Mouse (Mus musculus): ENCODE results near the gene Arhgap25. TPM values are rescaled to one million over a fixed set of nuclear protein-coding genes. Genes with fewer than 3 reads are reported as not detected.

The Arhgap25 gene
- total and polyA plus RNA-seq, 3 experiments = 3.4 to 5.2 TPM; not detected in 1

DNA sequence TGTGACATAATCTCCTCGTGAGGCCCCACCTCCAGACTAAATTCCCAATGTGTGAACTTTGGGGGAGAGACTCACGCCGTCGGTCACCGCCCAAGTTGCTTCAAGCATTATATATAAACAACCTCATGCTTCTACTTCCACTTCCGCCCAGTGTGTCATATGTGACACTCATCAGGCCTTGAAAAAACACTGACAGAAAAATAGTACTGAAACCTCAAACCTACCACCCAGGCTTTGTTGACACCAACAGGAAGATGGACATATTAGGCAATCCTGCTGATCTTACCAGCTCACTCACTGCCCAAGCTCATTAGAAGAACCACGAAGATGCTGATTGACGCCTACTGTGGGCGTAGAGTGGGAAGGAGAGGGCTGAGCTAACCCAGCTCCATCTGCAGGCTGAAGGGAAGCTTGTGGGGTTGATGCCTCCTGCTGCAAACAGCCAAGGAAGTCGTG is 30.2 kb downstream of the Arhgap25 start:
- peak; percentile 13 for DNase-seq (ENCODE audit: low read depth, low spot score)
- Histone ChIP-seq H3K4me1 (ENCODE audit: control insufficient read depth in 1 of 2, insufficient read depth in 2 of 2, low read length in 2 of 2) (peaks cover 4 to 12% of the 10 kb centered on the region in 2 experiments), H3K27me3 (ENCODE audit: control insufficient read depth in 1 of 2, insufficient read depth in 2 of 2, low read length in 2 of 2) (no peaks in the 10 kb centered on the region), H3K79me2 (ENCODE audit: control insufficient read depth, insufficient read depth, low read length, poor library complexity) (no peaks in the 10 kb centered on the region), H3K9me3 (replicated peaks; ENCODE audit: insufficient read depth, low read length) (no peaks in the 10 kb centered on the region), H3K36me3 (ENCODE audit: control insufficient read depth in 1 of 2, insufficient read depth in 2 of 2, low read length in 2 of 2) (peaks cover 0 to 12% of the 10 kb centered on the region in 2 experiments; a peak in 2 of 4 replicates), H3K4me3 (ENCODE audit: control insufficient read depth in 1 of 2, insufficient read depth in 1 of 2, low read depth in 2 of 2, low read length in 2 of 2) (no peak overlapping the region), H3K27ac (ENCODE audit: control insufficient read depth, low read depth, low read length) (no peak overlapping the region), H3K9ac (ENCODE audit: control insufficient read depth, low read depth, low read length, poor library complexity, severe bottlenecking) (no peak overlapping the region)
- TF ChIP-seq CHD2 (IDR thresholded peaks at IDR 0.05; ENCODE audit: low read length) (no peak), NELFE (IDR thresholded peaks at IDR 0.05; ENCODE audit: low read depth, low read length) (no peak), TBP (IDR thresholded peaks at IDR 0.05; ENCODE audit: low read depth, low read length) (no peak), EP300 (IDR thresholded peaks at IDR 0.05; ENCODE audit: low read depth in 1 of 2, low read length in 2 of 2) (no peak), CTCF (IDR thresholded peaks at IDR 0.05 in 2 of 3, conservative IDR thresholded peaks at IDR 0.05 in 1 of 3; ENCODE audit: control insufficient read depth in 1 of 3, insufficient read depth in 1 of 3, low read depth in 2 of 3, low read length in 3 of 3, poor library complexity in 1 of 3, severe bottlenecking in 1 of 3) (no peak), SIN3A (IDR thresholded peaks at IDR 0.05; ENCODE audit: low read length) (no peak)

- no peak overlapping the region for H3K27ac ChIP-seq (ENCODE audit: control insufficient read depth, low read depth, low read length)
- H3K4me3 ChIP-seq (ENCODE audit: control insufficient read depth in 1 of 2, insufficient read depth in 1 of 2, low read depth in 2 of 2, low read length in 2 of 2) = no peak overlapping the region
- H3K9me3 ChIP-seq (replicated peaks; ENCODE audit: insufficient read depth, low read length) = no peaks in the 10 kb centered on the region
- H3K9ac ChIP-seq (ENCODE audit: control insufficient read depth, low read depth, low read length, poor library complexity, severe bottlenecking) = no peak overlapping the region
- H3K4me1 ChIP-seq (ENCODE audit: control insufficient read depth in 1 of 2, insufficient read depth in 2 of 2, low read length in 2 of 2) = peaks cover 4 to 12% of the 10 kb centered on the region in 2 experiments
- no peaks in the 10 kb centered on the region for H3K79me2 ChIP-seq (ENCODE audit: control insufficient read depth, insufficient read depth, low read length, poor library complexity)
- no peak for DNase-seq (ENCODE audit: low read depth, low spot score)
- no peaks in the 10 kb centered on the region for H3K27me3 ChIP-seq (ENCODE audit: control insufficient read depth in 1 of 2, insufficient read depth in 2 of 2, low read length in 2 of 2)
- peaks cover 0 to 12% of the 10 kb centered on the region in 2 experiments; a peak in 2 of 4 replicates for H3K36me3 ChIP-seq (ENCODE audit: control insufficient read depth in 1 of 2, insufficient read depth in 2 of 2, low read length in 2 of 2)
- TF ChIP-seq ZKSCAN1 (IDR thresholded peaks at IDR 0.05; ENCODE audit: low read depth, low read length) = no peak
- TF ChIP-seq TBP (IDR thresholded peaks at IDR 0.05; ENCODE audit: low read depth, low read length) = no peak
- no peak for TF ChIP-seq POLR2AphosphoS5 (IDR thresholded peaks at IDR 0.05; ENCODE audit: borderline replicate concordance, low read depth, low read length)
- no peak for TF ChIP-seq SIN3A (IDR thresholded peaks at IDR 0.05; ENCODE audit: low read length)
Observed at GRCm38 (mm10) chr6:87502411-87502810, 30.6 kb downstream of the Arhgap25 start.

- Histone ChIP-seq H3K9me3 (replicated peaks; ENCODE audit: insufficient read depth, low read length) (no peaks in the 10 kb centered on the region), H3K4me1 (ENCODE audit: control insufficient read depth in 1 of 2, insufficient read depth in 2 of 2, low read length in 2 of 2) (peaks cover 4 to 19% of the 10 kb centered on the region in 2 experiments)
Observed at GRCm38 (mm10) chr6:87500696-87501095, 32.4 kb downstream of the Arhgap25 start.

More at GRCm38 (mm10) chr6:87500696-87501095, 32.4 kb downstream of the Arhgap25 start:
- TF ChIP-seq RCOR1 (IDR thresholded peaks at IDR 0.05; ENCODE audit: low read depth, low read length) (no peak), NRF1 (IDR thresholded peaks at IDR 0.05; ENCODE audit: insufficient read depth, low read depth, low read length, poor library complexity, severe bottlenecking) (no peak), KAT2A (conservative IDR thresholded peaks at IDR 0.05; ENCODE audit: low read depth, low read length) (no peak), POLR2A (IDR thresholded peaks at IDR 0.05; ENCODE audit: control insufficient read depth in 1 of 2, insufficient read depth in 1 of 2, low read depth in 1 of 2, low read length in 2 of 2, poor library complexity in 1 of 2) (no peak), HCFC1 (IDR thresholded peaks at IDR 0.05; ENCODE audit: low read depth, low read length) (no peak), MYC (IDR thresholded peaks at IDR 0.05; ENCODE audit: low read depth, low read length) (no peak), GABPA (IDR thresholded peaks at IDR 0.05; ENCODE audit: low read depth, low read length) (no peak), TBP (IDR thresholded peaks at IDR 0.05; ENCODE audit: low read depth, low read length) (no peak), BHLHE40 (IDR thresholded peaks at IDR 0.05; ENCODE audit: borderline replicate concordance, low read depth, low read length) (no peak), POLR2AphosphoS5 (IDR thresholded peaks at IDR 0.05; ENCODE audit: borderline replicate concordance, low read depth, low read length) (no peak), EP300 (IDR thresholded peaks at IDR 0.05; ENCODE audit: low read depth in 1 of 2, low read length in 2 of 2) (no peak), NELFE (IDR thresholded peaks at IDR 0.05; ENCODE audit: low read depth, low read length) (no peak), RAD21 (IDR thresholded peaks at IDR 0.05; ENCODE audit: low read depth, low read length) (no peak), ZC3H11A (IDR thresholded peaks at IDR 0.05; ENCODE audit: low read depth, low read length) (no peak), CHD2 (IDR thresholded peaks at IDR 0.05; ENCODE audit: low read length) (no peak), ZNF384 (IDR thresholded peaks at IDR 0.05; ENCODE audit: low read depth, low read length) (no peak), ZKSCAN1 (IDR thresholded peaks at IDR 0.05; ENCODE audit: low read depth, low read length) (no peak), ETS1 (IDR thresholded peaks at IDR 0.05; ENCODE audit: low read depth, low read length) (no peak), TCF12 (IDR thresholded peaks at IDR 0.05; ENCODE audit: low read depth, low read length) (no peak)
- Histone ChIP-seq H3K36me3 (ENCODE audit: control insufficient read depth in 1 of 2, insufficient read depth in 2 of 2, low read length in 2 of 2) (peaks cover 0 to 15% of the 10 kb centered on the region in 2 experiments; a peak in 2 of 4 replicates), H3K4me3 (ENCODE audit: control insufficient read depth in 1 of 2, insufficient read depth in 1 of 2, low read depth in 2 of 2, low read length in 2 of 2) (no peak overlapping the region), H3K27ac (ENCODE audit: control insufficient read depth, low read depth, low read length) (no peak overlapping the region), H3K79me2 (ENCODE audit: control insufficient read depth, insufficient read depth, low read length, poor library complexity) (no peaks in the 10 kb centered on the region), H3K9ac (ENCODE audit: control insufficient read depth, low read depth, low read length, poor library complexity, severe bottlenecking) (no peak overlapping the region), H3K27me3 (ENCODE audit: control insufficient read depth in 1 of 2, insufficient read depth in 2 of 2, low read length in 2 of 2) (no peaks in the 10 kb centered on the region)
- DNase-seq (ENCODE audit: low read depth, low spot score) = no peak

Measured in MEL (cell line).